Mouse (Mus musculus) cerebellum, adult 9-10 months (tissue): ENCODE data around the gene Stk11.

Experiments
- DNase-seq: peaks from one replicate; pipeline ENCODE4 v3.0.0; 2022

Gene Stk11

DNA sequence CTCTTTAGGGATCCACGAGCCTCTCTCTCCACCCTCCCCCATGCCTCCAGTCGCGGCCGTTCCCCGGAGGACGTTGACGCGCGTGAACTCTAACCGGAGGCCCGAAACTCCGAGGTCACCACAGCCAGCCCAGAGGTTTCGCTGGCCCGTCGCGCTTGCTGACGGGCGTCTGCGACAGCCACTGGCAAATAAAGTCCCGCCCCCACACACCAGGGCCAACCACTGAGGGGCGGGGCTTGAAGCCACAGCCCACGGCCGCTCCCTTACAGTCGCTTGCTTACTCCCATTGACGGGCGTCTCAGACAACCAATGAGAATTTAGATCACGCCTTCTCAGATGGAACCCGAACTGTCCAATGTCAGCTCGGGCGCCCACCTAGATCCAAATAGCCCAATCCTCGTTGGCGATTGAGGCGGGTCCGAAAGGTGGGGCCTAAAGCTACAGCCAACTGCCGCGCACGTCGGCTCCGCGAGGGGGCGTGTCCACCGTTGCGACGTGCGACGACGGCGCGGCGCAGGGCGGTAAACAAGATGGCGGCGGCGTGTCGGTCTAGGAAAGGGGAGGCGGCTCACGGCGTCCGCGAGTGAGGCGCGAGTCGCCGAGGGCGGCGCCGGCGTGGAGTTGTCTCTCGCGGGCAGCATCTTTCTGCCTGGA is at the start of gene Stk11:
TSS of gene Stk11 (plus strand) at position 514 of the 654 bp plus-strand sequence.
- peak; percentile 100 for DNase-seq

DNA sequence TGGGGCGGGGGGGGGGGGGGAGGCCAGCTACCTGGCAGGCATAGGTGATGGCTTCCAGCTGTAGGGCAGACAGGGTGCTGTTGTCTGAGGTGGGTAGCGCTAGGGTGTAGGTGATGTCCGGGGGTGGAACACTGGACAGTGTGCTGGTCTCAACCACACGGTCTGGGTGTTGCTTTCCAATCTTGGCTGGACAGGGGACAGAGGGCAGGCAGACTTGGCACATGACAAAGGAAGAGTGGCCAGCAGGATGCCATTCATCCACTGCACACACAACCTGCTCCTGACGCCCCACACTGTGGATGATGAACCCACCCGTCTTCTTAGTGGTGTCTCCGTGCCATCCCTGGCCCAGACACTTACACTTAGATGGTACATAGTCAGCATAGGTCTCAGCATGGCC is 46.4 kb upstream of the Stk11 start:
- DNase-seq, result no peak

DNA sequence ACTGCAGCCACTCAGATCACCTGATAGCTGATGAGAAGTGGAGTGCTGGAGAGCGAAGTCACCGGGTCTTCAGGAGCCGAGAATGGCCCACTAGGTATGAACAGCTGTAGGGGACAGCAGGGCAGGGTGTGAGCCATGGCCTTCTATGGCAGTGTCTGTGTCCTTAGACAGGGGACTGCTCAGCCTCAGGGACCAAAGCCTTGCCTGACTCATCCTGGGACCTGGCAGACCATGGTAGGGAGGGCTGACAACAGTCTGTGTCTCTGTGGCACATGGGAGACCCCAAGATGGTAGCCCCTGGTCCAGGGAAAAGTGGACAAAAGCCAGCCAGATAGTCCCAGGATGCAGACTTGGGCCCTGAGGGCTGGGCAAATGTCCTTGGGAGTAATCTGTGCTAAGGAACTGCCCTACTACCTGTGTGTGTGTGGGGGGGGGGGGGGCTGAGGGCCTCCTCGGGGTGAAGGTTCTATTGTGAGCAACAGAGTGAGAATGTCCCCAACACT is 45.6 kb upstream of the Stk11 start:
- DNase-seq, result no peak

DNA sequence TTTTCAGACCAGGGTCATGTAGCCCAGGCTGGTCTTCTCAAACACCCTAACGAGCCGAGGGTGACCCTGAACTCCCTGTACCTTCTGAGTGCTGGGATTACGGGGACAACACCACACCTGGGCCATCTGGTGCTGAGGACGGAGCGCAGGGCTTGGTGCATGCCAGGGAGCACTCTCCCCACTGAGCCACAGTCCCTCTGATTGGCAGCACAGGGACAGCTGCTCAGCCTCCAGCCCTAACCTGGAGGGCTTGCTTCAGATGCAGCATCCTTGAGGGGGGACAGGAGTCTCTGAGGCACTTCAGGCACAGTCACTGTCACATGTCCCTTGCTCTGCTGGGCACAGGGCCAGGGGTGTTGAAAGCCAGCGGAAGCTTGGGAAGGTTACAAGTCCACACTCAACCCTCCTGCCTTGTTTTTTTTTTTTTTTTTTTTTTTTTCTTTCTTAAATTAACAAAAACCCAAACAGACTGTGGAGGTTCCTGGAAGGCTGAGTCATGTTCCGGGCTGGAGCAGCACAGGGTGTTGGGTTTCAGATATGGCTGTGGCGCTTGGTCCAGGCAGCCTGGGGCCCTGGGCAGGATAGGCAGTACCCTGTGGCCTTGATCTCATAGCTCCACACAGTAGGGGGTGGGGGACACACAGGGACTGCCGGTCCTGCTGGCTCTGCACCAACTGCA is 44.6 kb upstream of the Stk11 start:
- peak; percentile 88 for DNase-seq

DNA sequence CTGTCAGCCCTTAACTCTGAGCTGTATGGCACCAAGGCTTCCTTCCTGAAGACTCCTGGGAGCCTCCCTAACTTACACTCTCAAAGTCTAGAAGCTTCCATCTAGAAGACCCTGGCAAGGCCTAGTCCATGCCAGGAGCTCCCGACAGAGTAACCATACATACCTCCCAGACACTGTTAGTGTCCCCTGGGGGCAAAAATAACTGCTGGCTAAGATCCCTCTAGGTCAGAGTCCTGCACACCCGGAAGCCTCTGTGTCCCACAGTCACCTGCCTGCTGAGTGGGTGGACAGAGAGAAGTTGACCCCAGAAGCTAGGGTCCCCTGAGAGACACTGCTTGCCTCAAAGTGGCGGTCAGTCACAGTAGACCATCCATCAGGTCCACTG is 44.1 kb upstream of the Stk11 start:
- DNase-seq, result no peak

DNA sequence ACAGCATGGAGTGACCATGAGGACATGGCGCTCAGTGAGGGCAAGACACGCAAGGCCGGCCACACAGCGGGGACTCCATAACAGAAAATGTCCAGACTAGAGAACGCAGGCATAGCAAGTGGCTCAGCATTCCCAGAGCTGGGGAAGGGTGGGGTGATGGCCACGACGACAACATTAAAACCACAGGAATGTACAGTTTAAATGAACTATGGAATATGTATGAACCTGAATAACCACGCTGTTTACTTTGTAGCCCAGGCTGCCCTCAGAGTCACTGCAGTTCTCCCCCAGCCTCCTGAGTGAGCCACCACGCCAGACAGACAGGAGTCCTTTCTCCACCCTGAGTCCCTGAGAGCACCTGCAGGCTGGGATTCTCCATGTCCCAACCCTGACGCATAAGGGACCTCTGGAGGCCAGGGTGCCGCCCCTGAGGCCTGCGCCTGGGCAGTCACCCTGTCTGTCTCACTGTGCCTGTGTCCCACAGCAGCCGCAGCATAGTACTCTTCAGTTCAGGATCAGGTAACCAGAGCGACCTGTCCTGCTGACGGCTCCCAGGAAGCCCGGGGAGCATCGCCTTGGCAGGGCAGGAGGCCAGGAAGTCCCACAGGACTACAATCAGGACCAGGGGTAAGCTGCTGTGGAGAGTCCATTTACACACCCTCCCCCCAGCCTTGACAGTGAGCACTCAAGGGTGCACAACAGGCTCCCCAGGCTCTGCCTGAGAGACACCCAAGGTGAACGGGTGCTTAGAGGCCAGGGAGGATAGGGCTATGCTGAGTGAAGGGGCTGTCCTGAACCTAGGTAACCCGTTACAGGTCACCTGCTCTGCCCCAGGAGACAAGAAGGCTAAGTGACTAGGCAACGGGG is 42.7 kb upstream of the Stk11 start:
- no peak for DNase-seq

DNA sequence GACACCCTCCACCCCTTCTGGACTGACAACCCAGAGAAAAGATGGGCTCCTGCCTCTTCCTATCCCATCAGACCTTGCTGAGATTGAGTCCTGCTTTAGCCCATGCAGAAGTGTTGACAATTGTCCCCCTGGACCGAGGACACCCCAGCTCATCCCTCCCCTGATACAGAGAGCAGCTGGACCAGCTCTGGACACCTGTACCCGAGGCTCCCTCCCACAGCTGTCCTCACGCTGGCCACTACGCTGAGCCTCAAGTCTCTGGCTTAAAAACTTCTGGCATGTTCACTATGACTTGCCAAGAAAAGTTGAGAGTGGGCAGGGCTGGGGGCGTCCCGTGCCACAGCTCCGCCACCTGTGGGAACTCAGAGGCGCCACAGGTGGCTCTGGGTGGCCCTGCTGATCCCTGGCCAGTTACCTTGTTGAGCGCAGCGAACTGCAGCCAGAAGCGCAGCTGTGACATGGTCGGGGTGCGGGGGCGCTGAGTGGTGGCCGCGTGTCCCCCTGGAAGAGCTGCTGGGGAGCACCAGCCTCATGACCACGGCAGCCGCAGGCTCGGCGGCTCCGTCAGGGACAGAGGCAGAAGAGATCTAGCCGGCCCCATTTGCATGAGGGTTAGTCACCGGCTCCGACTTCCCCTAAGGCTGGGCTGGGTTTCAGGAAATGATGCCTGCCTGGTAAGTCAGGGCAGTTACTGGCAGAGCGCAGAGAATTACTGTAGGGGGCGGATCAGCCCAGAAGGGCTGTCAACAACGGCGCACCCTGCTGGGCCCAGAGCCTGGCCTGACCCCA is 40.6 kb upstream of the Stk11 start:
- DNase-seq, result no peak

DNA sequence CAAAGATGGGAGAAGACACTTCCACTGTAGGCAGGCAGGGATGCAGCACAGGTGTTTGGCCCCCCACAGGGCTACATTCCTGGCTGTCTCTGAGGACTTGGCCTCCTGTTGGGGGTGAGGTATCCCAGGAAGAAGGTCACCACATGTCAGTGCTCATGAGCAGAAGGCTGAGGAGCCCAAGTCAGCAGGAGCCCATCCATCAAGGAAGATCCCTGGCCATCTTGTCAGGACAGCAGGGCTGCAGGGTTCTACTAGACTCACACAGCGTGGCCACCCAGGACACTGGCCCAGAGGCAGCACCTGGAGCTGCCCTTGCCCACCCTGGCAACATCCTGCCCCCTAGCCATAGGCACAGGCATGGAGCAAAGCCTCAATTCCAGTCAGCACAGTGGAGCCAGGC is 39.7 kb upstream of the Stk11 start:
- DNase-seq, result no peak

DNA sequence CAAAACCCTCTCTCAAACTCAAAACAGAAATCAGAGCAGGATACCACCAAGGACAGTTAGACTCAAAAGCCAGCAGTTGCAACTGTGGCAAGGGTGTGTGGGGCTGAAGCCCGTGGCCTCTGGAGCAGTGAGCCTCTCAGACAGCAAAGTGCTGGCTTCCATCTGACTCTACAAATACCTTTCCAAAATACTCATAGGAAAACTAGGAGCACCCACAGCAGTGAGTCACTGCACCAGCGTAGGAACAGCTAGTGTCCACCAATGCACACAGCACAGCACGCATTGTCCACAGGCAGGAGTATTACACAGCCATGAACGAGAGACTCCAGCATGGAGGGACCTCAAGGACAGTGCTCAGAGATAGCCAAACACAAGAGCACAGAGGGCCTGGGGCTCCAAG is 39.2 kb upstream of the Stk11 start:
- no peak for DNase-seq

DNA sequence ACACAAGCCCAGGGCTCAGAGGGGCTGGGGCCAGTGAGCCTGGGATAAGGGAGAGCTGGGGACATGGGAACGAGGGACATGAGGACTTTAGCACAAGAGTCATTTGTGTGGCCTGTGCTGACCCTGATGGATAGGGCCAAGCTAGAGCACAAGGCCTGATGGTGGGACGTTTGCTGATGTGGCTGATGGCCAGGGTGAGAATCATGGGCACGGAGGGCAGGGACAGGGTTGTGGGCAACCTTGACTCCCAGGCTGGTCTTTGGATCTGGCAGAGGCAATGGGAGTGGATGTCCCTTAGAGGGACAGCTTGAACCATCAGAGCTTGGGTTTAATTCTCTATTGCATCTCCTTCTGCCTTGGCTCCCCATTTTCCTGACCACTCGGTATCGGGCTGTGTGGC is 38.3 kb upstream of the Stk11 start:
- no peak for DNase-seq

DNA sequence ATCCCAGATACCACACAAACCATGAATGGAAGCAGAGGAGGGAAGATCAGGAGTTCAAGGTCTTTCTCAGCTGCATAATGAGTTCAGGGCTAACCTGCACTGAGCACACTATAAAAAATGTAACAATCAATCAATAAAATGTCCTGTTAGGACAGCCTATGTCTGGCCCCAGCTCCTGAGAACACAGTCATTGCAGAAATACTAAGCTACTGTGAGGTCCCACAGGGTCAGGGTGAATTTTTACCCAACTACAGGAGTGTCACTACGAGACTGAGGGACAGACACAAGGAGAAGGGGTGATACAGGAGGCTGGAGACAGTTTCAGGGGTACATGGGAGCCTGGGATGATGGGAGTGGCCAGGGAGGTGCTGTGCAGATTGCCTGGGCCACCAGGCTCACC is 37.2 kb upstream of the Stk11 start:
- no peak for DNase-seq

DNA sequence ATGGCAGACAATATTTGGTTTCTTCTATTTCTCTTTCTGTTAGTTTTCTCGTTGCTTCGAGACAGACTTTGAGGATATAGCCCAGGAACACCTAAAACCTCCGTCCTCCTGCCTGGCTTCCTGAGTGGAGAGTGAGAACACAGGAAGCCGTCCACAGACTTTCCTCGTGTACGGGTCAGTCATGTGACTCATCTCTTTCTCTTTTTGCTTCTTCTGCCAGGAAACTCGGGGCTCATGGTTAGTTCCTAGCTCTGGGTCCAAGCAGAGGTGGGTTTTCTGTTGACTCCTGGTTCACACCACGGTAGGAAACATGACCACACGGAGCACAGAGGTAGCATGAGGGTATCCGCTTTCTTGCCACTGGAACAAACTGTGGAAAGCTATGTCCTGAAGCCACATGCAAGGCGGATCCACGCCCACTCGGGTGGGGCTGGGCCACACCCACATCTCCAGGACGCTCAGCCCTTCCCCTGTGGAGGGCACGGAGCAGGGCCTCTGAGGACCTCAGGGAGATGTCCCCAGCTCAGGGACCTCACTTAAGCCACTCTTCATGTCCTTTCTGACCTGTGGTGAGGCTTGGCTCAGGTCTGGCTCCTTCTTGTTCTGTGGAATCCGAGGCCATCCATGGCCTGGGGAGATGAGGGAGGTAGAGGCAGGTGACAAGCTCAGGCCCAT is 35.1 kb upstream of the Stk11 start:
- DNase-seq, result no peak

DNA sequence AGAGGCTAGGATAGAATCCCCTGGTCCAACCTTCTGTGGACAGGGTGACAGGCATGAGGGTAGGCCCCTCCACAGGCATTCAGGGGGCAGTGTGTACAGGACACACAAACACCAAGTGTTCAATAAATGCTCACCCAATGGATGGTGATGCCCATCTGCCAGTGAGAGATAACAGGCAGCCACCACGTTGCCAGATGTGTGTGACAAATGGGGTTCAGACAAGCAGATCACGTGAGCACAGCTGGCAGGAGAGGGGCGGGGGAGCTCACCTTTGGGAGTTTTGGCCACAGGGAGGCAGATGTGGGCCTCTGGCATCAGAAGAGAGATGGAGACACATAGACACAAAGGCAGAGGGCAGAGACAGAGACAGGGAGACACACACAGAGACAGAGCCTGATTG is 34.5 kb upstream of the Stk11 start:
- DNase-seq, result no peak

DNA sequence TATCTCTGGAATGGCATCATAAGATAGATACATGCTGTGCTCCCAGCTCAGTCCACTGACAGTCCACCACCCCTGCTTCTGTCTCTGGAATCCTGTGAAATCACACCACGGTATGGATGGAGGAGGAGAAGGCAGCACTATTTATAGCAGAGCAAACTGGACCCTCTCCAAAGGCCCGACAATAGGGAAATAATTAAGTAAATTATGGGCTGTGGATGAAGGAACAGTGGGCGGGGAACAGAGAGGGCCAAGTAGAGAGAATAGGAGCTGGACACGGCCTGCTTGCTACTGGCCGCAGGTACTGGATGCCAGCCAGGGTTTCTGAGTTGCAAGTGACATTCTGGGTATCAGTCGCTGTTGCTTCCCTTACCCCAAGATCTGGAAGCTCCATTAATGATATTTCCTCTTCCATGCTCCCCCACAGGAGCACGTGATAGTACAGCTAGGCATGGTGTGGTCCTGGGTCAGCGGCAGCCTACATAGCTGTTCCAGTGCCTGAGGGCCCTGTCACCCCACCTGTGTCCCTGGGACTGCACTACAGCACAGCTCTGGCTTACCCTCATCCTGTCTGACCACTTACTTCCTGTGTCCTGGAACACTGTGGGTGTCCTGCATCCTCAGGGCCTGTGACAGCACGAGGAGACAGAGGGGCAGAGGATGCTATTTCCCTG is 30.7 kb upstream of the Stk11 start:
- DNase-seq, result peak; percentile 59

DNA sequence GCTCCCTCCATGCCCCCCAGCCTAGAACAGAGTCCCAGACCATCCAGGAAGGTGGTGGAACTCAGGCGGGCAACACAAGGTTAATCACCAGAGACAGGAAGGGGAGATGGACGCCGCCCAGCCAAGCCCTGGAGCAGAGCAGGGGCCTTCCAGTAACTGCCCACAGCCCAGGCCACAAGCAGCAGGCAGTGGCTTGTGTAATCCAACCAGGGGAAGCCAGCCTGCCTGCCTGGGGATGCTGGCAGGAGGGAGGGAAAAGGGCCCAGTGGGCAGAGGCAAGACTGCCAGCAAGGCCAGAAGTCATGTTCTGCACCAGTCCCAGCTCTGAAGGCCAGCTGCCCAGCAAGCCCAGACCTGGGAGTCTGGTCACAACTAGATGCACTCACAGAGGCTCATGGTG is 28.8 kb upstream of the Stk11 start:
- no peak for DNase-seq

DNA sequence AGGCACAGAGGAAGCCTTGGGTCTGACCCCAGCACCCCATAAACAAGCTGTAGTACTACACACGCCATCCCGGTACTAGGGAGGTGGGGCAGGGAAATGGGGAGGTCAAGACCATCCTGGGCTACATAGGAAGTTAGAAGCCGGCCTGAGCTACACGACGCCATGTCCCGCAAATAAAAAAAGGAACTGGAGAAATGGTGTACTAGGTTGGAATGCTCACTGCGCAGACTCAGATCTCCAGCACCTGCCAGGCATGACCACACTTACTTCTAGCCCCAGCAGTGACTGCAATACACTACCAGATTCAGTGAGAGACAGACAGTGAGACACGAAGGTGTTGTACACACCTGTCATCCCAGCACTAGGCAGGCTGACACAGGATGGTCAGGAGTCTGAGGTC is 28.1 kb upstream of the Stk11 start:
- DNase-seq, result no peak

DNA sequence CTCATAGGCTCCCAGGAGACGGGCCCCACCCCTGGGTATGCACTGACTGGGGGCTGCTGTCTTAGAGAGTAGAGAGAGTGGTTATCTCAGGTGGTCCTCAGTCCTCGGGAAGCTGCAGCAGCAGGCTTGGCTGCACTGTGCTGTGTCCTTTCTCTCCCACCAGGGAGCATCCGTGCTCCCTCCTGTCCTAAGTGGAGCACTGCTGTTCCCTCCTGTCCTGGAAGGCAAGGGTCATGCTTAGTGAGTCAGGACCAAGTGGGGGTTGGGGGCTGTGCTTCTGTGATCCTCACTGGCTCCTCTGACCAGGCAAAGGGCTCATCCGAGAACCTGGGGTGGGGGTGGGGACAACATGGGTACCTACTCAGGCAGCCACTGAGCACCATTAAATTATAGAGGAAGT is 26.5 kb upstream of the Stk11 start:
- no peak for DNase-seq

DNA sequence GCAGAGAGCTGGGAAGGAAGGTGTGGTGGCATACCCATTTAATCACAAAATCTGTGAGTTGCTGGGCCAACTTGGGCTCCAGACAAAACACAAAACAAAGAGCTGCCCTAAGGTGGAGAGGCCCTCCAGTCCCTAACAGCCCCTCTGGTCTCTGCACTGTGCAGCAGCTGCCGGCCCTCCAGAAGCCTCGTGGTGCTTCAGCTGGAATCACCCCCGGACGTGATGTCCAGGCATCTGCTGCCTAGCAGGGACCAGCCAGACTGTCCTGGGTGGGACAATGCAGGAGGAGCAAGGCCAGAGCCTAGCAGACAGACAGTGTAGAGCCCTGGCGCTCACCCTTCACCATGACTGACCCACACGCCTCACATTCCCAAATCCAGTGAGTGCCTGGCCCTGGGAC is 24.1 kb upstream of the Stk11 start:
- DNase-seq, result no peak

DNA sequence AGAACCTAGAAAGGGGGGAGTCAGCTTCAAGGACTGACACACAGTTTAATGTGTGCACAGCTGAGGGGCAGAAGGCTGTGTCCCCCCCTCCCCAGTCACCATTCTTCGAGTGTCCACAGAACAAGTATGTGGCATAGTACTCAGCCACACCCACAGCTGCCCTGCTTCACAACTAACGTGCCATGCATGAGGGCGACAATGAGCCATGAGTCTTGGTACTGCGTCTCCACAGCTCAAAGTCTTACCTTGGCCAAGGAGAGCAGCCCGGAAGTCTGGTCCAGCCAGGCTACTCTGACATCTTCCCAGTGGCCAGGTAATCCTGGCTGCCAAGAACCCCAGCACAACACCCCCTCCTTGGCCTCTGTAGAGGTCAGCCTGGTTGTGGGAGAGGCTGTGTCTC is 22.9 kb upstream of the Stk11 start:
- DNase-seq, result no peak

DNA sequence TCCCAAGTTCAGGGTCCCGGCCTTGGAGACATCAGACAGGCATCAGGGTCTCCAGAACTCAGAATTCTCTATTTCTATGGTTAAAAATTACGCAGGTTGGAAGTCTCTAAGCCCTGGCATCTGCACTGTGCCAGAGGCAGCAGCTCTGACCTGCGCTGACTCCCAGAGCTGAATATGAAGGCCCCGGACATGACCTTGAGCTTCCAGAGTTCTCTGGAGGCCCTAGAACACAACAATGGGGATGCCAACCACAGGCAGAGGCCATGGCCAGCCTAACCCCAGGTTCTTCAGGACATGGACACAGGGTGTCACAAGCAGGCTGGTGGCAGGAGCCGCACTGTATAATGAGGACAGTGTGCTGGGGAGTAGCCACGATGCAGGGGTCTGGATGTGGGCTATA is 21.5 kb upstream of the Stk11 start:
- no peak for DNase-seq

DNA sequence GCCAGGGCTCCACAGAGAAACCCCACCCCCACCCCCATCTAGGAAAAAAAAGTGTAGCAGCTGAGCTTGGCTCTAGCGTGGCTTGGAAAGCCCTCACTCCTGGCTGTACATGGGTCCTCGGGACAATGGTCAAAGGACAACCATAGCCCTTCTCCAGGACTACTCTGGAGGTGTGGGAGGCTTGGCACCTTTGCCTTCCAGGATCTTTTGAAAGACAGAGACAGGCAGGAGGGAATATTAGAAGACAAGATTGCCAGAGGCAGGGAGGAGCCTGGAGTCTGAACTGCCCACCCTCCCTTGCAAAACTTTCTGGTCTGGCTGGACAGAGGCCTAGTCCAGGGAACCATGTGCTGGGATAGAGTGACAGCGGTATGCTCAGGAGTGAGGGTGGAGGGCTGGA is 20.9 kb upstream of the Stk11 start:
- no peak for DNase-seq

DNA sequence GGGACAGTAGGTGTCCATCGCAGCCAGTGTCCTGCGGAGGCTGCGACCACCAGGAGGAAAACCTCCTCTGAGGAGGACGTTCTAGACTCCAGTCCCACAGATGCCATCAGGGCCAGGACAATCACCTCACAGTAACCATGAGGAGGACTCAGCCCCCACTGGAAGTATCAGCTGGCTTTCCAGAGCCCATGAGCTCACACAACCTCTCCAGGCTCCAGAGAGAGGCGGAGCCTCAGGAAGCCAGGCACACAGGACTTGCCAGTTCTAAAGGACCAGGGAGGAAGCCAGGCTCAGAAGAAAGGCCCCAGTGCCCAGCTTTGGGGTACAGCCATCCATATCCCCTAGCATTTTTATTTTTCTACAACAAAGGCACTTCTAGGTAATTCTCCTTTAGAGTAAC is 20.1 kb upstream of the Stk11 start:
- no peak for DNase-seq
